Mouse (Mus musculus): ENCODE measurements around the gene Cks1b.
A peak's percentile ranks its signal among the peaks of the same experiment; 100 is the strongest.

Cks1b gene

DNA sequence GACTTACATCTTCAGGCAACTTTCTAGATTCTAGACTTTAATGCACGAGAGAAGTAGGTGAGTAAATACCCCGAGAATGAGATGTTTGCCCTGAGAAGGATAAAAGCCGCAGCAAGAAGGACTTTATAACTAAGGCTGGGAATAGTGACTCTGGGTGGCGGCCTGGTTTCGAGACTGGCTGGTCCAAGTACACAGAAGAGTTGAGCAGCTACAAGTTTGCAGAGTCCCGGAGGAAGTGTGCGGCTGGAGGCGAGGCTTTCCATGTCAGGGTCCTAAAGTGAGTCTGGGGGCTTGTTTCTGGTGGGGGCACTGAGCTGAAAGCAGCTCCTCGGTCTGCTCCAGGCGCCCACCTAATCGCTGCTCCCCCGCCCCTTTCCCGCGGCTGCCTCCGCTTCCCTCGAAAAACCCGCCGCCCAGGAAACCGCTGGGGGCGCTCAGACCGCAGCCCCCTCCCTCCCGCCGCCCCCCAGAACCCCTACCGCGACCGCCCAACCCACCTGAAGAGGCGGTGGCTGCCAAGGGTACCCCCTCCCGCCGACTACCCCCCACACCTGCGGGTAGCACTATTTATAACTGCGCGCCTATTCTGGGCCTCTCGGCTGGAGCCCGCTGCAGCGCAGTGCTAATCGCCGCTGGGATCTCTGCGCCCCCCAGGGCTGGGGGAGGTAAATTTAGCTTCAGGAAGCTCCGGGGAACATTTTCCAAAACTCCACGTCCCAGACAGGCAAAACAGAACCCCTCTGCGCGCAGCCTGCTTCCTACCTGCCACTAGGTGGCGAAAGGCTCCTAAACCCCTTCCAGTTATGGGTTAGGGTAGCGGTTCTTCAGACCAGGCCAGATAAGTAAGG is 22.2 kb downstream of the Cks1b start:
- DNase-seq (ENCODE audit: low spot score in 2 of 2): no peak

GRCm38 (mm10) chr3:89395419-89395805 is 22.8 kb downstream of the Cks1b start:
- DNase-seq (ENCODE audit: low spot score in 2 of 2): no peak

GRCm38 (mm10) chr3:89394894-89395256 is 23.3 kb downstream of the Cks1b start:
- no peak for DNase-seq (ENCODE audit: low spot score in 2 of 2)

GRCm38 (mm10) chr3:89394006-89394893 is 23.9 kb downstream of the Cks1b start, which contains the start of gene Zbtb7b:
TSS of gene Zbtb7b (minus strand) at chr3:89394776.
- peak in 1 of 2 experiments; percentile 28 for DNase-seq (ENCODE audit: low spot score in 2 of 2)

- peak; percentile 92 to 96 for DNase-seq (ENCODE audit: low spot score in 2 of 2)
Observed at GRCm38 (mm10) chr3:89393605-89394004, 24.6 kb downstream of the Cks1b start.

DNA sequence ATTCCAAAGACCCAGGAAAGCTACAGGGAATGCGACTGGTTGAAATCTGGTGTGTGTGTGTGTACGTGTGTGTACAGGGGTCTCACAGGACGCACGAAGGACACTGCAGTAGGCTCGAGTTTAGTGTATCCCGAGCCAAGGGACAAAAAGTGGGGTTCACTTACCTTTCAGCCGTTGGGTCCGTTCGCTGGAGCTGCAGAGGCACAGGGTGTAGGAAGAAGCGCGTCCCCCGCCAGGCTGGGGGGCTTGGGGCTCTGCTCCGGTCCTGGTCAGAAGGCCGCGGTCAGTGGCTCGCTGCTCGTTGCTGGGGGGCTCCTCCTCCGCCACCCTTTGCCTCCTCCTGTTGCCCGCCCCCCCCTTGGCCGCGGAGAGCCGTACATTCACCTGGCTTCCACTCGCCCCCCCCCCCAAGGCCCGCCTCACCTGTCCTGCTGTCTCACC is 25.3 kb downstream of the Cks1b start:
- DNase-seq (ENCODE audit: low spot score in 2 of 2): no peak

GRCm38 (mm10) chr3:89391663-89392511 is 26.3 kb downstream of the Cks1b start:
- no peak for DNase-seq (ENCODE audit: low spot score in 2 of 2)

DNA sequence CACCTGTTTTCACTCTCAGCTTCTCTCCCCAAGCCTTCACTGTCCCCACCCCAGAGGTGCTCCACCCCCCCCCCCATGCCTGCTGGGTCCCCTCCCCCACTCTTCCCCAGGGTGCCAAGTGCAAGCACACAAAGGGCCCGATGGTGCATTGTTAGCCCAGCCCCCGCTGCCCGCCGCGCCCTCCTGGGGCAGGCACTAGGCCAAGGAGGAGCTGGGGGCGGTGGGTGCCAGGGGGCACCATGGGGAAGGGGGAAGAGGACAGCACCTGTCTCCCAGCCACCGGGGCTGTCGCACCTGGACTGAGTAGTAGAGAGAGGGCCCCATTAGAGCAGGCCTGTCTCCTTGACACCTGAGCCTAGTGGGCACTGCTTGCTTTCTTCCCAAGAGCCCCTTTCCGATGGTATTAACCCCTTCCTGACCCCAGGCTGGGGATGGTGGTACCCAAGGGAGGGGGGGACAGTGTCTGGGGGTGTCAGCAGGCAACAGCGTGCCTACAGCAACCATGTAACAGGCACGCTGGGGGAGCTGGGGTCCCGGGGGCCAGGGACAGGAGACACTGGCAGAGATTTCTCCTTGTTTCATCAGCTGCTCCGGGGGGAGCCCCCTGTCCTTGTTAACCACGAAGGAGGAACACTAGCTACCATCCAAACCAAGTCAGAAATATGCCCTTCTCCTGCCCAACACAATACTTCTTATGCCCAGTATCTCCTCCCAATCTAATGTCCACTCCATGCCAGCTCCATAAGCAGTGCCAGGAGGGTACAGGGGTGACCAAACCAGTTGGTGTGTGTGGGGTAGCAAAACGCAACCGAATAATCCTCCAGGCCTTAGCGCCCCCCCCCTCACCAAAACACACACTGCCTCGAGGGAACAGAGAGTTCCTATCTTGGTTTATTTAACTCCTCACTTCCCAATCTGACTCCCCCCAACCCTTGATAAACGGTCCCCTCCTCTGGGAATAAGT is 27.2 kb downstream of the Cks1b start:
- DNase-seq (ENCODE audit: low spot score in 2 of 2): no peak

DNA sequence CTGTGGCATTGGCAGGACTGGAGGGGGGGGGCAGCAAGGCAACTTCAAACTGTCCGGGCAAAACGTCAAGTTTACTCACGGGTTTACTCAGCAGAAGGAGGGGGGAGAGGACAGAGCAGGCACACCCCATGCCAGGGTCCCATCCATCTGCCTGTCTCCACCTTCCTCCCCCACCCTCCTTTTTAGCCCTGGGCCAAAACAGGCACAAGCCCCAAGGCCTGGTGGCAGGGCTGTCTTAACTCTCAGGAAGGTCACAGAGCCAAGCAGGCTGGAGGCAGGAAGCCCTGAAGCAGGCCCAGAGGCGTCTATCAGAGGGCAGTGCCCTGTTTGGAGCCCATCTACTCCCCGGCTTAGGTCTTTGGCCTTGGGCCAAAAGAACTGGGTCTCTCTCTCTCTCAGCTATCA is 28.1 kb downstream of the Cks1b start:
- DNase-seq (ENCODE audit: low spot score in 2 of 2): no peak

GRCm38 (mm10) chr3:89388901-89389740 is 29.1 kb downstream of the Cks1b start:
- no peak for DNase-seq (ENCODE audit: low spot score in 2 of 2)

DNA sequence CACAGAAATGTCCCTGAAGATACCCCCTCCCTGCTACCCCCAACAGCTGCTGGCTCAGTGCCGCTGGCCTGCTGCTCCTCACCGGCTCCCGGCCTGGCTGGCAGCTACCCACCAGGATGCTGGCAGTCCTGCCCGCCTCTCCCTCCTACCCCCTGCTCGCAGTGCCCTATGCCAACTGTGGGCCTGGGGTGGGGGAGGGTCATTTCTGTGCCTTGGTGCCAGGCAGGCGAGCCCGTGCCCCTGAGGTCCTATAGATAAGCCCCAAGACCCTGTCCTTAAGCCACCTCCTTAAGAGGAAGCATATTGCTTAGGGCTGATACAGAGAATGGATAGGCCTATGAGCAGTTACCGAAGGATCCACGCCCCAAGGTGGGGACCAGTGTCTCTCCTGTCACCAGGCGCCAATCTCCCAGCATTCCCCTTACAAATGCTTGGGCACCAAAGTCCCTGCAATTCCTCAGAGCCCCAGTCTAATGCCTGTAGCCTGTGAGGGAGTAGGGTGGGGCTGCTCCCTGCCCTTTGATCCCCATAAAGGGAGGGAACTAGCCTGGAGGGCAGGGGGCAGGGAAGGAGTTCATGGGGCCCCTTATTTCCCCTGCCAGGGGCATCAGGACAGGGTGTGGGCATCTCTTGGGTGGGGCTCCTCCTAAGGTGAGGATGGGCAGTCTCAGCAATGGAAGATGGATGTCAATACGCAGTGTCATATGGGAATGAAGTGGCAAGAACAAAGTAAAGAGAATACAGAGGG is 29.9 kb downstream of the Cks1b start:
- no peak for DNase-seq (ENCODE audit: low spot score in 2 of 2)

GRCm38 (mm10) chr3:89387632-89388031 is 30.6 kb downstream of the Cks1b start:
- DNase-seq (ENCODE audit: low spot score in 2 of 2): no peak

- DNase-seq (ENCODE audit: low spot score in 2 of 2): no peak
Observed at GRCm38 (mm10) chr3:89386438-89387420, 31.5 kb downstream of the Cks1b start.

- DNase-seq (ENCODE audit: low spot score in 2 of 2): no peak
Observed at GRCm38 (mm10) chr3:89385451-89385850, 32.7 kb downstream of the Cks1b start.

DNA sequence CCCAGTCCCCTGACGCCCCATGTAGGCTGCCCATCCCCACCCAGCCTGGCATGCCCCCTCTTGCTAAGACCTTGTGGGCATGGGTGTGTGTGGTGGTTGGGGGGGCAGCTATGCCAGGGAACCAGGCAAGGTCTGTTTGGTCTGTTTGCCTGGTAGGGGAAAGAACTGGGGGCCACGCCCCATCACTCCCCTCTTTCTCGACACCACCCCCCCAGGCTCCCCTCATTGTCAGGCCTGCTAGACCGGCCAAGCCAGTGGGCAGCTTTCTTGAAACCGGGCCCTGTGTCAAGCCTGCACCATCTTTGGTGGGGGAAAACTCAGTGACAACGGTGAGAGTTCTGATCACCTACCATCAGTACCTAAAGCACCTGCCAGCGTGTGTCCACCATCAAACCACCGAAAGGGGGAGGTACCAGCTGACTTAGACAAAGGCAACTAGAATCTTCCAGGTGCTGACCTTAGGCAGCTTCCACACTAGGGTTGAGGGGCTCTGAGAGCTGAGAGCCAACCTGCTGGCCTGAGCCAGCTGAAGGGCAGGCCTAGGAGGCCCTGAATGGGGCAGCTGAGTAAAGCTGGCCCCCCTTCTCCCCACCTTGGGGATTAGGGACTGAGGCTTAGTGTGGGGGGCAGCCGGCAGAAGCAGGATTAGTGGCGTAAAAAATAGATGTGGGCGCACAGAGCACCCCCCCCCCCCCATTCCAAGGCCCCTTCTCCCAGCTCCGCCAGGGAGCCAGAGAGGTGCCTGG is 33.7 kb downstream of the Cks1b start:
- no peak for DNase-seq (ENCODE audit: low spot score in 2 of 2)

- DNase-seq (ENCODE audit: low spot score in 2 of 2): no peak
Observed at GRCm38 (mm10) chr3:89383651-89384255, 34.4 kb downstream of the Cks1b start.

Measured in right cerebral cortex, postnatal 36 days (tissue).